Mouse (Mus musculus) urinary bladder, postnatal 36 days (tissue): ENCODE measurements around the gene Negr1.

Experiments
- DNase-seq, 2 experiments: peaks; one replicate each; pipeline ENCODE4 v3.0.0; 2022; ENCODE audit warnings: low spot score in 2 of 2, mixed read lengths in 1 of 2

The Negr1 gene

DNA sequence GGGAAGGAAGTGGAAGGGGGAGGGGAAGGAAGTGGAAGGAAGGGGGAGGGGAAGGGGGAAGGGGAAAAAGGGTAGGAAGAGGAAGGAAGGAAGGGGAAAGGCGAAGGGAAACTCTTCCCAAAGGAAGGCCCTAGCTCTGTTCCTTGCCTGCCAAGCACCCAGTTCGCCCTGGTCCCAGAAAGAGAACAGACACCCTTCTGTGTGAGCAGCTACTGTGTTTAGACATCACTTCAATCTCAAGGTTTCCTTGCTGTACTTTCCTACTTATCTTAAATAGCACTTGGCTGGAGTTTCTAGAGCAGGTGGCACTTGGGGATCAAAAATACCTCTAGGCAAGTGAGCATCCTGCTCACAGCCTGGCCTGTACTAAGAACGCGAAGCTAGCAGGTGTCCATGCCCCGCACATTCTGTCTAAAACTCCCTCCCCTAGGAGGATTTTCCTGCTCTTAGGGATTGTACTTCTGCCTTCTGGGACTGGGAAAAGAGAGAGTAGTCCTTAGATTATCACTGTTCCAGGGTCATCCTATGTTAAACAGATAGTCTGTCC is 128.5 kb downstream of the Negr1 start:
- no peak for DNase-seq

DNA sequence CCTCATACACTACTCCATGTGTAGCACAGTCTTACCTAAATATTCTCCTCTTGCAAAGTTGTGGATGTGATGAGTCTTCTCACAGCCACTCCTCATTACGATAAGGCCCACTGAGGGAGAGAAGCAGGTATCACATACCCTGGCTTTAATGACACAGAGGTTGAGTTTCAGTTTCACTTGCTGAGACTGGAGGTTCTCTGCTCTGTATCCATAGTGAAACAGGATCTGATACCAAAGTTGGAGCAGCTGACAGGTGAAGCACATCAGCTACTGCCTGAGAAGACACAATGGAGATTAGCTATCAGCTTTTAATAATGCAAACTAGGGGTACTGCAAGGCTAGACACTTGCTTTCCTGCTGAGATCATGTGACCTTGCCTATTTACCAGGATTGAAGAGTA is 137.1 kb downstream of the Negr1 start:
- no peak for DNase-seq

DNA sequence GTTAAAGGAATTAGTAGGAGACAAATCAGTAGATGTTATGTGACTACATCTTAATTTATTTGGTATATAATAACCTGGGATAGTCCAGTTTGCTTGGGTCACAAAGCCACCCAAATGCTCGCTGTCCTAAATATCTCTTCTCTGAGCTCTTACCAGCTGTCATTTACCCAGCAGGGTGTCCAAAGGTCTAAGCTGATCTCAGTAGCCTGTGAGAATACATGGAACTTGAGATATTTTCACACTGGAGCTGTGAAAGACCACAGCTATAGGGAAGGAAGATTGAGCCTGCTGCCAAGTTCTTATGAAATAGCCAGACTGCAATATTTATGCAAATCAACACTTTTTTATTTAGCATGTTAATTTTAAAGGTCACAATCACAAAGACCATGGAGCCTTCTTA is 141.6 kb downstream of the Negr1 start:
- no peak for DNase-seq

DNA sequence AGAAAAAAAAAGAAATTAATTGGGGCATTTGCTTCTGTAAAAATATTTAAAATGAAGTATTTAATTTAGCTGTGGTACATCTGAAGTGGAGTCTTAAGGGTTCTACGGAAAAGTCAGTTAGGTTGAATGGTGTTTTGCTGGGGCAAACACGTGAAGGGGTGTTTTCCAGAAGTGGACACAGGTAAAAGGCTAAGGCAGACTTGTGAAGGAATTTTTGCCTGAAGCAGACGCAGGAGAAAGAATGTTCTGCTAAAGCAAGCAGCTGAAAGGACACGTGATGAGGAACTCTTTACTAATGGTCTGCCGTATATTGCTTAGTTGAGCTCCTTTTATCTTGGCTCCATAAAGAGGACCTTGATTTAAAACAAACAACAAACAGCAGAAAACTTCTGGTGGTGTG is 148.6 kb downstream of the Negr1 start:
- DNase-seq = no peak

DNA sequence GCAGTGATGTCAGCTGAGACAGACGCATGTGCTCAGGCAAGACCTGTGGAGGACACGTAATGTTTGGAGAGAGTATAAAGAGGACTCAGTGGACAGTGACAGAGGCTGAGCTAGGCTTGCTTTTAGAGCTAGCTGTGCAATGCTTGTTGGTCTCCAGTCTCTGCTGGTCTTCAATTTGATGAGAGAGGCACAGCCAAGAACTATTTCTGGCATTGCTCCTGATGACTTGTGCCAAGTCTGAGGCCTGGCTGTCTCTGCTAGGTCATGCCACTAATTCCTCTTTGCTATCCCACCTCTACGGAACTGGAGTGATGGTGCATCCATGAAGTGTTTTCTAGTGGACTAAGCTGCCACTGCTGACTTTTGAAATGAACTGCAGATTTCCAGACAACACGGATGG is 149.1 kb downstream of the Negr1 start:
- no peak for DNase-seq

DNA sequence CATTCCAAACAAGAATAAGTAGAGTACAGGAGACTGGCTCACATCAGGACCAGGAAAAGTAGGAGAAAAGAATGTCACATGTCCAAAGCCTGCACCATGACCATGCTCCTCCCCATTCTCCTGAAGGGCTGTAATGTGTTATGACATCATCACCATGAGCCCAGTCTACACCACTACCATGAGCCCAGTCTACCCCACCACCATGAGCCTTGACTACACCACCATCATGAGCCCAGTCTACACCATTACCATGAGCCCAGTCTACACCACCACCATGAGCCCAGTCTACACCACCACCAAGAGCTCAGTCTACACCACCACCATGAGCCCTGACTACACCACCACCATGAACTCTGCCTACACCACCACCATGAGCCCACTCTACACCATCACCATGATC is 174.7 kb downstream of the Negr1 start:
- no peak for DNase-seq

DNA sequence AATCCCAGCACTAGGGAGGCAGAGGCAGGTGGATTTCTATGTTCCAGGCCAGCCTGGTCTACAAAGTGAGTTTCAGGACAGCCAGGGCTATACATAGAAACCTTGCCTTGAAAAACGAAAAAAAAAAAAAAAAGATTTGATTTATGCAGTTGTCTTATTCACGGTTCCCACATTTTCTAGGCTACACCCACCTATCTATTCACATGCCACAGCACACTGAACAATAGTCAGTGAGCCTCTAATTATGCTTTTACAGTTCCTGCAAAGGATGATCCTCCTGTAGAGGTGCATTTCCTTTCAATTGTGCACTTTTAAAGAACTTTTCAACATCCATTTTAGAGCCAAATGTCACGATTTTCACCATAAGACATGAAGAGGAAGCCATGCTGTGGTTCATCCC is 177.9 kb downstream of the Negr1 start:
- no peak for DNase-seq

DNA sequence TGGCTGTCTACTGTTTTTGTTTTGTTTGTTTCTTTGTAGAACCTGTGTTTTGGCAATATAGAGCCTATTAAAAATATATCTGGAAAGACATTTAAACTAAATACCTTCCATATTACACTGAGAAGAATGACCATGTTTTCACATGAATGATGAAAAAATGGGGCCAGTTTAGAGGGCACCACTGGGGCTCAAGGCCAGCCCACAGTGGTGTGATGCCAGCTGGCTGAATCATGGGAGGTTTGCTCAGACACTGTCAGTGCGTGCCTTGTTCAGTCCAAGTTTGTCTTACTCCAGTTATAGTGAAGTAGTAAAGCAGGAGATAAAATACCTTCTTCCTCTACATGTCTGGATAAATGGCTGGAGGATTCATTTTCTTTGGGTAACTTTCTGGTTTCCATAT is 181.7 kb downstream of the Negr1 start:
- no peak for DNase-seq

DNA sequence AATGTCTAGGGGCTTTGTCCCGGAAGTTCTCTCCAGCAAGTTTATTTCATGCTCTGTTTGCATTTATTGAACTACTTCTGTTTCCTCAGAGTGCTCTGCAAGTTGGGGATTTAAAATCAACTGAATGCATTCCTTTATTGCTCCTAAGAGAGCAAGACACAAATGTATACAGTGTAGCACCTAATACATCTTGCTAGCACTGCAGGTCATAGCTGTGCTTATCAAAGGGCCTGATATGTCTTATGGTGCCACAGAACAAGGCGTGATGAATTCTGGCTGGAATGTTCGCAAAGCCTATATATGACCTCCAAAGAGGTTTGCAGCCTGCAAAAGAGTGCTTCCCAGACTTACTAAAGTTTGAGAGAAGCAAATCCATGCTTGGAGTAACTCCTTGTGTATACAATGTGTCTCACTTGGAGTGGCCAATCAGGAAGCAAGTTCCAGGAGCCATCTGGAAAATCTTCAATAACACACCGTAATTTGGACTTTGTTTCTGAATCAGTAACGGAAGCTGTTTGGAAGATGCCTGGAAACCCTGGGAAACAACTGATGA is 183.7 kb downstream of the Negr1 start:
- no peak for DNase-seq

DNA sequence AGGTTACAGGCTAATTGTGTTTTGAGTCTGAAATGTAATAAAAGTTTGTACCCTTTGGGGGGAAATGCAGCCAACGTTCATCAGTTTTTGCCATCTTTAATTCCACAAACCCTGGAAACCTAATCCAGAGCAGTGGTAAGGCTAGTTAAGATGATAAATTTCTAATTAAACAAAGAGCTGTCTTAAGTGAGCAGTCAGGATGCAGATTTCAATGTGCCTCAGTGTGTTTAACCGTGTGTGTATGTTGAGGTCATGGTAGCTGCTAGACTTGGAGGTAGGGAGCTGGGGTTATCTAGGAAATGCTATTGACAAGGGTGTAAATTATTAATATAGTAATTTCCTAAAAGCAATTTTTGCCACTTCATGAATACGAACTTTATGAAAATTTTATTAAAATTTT is 185.9 kb downstream of the Negr1 start:
- no peak for DNase-seq

DNA sequence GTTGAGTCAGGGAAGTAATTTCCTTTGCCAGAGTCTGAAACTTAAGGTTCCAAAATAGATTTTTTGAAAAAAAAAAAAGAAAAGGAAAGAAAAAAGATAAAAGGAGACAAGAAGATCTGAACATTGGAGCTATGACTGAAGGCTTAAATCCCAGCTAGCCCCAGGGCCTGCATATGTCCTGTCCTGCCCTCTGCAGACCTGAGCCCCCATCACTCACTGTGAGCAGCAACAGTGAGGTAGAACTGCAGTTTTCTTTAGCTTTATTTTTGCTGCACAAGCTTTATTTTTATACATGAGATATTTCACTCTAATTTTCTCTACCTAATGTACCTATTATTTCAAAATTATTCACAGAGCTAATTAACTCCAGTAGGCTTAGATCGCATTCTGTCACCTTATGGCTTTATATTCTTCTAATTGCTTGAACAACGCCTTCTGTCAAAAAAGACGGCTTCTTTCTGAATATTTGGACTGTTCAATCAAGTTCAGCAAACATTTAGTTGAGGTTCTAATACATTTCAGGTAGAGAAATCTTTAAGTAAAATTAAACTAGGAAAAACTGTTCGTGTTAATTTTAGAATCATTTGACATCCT is 192.3 kb downstream of the Negr1 start:
- no peak for DNase-seq

DNA sequence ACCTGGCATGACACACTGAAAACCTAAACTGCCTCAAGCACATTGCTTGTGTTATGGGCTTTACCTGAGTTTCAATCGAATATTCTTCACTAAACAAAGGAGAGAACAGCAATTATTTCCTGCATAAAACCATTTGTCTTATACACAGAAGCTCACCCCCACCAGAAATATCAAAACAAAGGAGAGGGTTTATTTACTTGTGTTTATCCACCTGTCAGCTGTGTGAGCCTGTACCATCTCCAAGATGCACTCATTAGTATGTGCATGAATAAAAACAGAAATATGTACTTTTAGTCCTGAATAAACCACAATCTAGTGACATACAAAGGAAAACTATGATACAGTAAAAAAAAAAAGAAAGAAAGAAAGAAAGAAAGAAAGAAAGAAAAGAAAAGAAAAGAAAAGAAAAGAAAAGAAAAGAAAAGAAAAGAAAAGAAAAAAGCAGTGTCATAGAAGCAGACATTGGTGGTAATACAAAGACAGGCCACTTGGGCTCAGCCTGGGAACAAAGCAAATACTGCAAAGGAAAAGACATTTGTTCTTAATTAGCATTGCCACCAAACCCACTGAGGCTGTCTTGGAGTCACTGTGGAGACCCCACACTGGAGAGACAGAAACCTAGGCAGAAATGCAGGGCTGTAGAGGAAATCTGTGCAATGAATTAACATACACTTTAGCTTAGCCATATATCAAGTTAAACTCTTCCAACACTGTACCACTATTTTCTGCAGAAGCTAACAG is 193.4 kb downstream of the Negr1 start:
- no peak for DNase-seq

DNA sequence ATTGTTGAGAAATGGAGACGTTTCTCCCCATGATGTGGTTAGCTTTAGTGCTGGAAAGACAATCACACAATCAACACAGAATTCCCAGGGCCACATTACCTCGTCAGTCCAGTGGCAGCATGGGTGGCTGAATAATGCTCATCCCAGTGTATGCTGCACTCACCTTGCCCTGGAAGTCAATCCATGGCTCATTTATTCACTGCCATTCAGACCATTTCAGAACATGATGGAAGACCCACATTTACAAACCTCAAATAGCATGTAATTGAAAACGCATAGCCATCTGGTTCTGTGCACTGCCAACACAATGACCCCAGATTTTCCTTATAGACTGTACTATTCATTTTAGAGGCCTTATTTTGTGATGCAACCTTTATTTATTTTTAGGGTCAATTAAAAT is 203.4 kb downstream of the Negr1 start:
- DNase-seq = no peak

DNA sequence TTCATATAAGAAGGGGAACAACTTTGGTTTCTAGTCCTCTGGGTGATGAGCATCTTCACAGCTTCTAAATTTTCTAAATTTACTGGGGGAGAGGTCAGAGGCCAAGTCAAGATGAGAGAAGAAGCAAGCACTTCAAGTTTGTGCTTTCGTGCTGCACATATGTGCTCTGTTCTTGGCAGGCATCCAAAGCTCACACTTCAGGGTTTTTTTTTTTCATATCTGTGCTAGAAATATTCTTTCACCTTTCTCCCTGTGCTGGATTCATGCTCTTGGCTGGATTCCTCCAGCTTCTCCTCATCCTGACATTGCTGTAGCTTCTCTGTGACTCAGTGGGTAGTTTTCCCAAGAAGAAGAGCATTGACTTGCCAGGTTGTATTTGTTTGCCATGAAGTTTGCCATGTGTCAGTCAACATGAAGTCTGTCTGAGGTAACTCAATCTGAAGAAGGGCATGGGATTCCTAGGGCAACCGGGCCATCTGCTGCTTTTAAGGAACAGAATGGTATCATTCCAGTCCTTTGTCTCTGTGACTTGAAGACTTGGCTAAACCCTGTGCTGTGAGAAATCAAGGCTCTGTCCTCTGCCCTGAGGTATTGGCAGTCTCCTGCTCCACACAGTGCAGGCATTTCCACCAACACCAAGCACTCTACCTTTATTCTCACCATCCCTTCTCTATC is 204.7 kb downstream of the Negr1 start:
- no peak for DNase-seq

DNA sequence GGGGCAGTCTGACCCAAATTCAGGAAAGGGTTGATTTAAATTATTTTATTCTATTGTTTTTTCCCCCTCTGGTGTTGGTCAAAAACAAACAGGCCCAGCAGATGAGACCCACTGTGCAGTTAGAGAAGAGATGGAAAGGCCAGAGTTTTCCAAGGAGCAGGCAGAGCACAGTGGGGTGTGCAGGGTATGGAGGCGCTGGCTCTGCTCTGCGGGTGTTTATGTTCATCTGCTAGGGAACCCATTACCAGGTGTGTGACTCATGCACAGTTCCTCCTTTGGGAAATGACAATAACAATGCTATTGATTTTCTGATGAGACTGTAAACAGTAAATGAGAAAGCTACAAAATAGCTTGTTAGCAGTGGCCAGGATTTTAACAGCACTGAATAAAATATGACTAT is 210.0 kb downstream of the Negr1 start:
- no peak for DNase-seq

DNA sequence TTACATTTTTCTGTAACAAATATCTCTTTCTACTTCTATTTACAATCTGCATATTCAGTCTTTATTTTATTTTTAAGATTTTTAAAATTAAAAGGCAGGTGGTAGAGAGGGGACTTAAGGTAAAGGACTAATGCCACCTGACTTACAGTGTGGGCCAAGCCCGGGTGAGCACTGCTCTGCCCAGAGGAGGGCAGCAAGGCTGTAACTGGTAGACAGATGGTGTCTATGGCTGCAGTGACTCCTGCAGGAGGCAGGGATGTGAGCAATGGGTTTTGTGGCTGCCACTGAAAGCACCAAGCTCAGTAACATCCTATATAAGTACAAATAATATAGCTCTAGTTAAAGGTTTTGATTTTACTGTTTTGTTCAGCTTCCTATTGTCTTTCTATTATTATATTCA is 210.5 kb downstream of the Negr1 start:
- DNase-seq = no peak

DNA sequence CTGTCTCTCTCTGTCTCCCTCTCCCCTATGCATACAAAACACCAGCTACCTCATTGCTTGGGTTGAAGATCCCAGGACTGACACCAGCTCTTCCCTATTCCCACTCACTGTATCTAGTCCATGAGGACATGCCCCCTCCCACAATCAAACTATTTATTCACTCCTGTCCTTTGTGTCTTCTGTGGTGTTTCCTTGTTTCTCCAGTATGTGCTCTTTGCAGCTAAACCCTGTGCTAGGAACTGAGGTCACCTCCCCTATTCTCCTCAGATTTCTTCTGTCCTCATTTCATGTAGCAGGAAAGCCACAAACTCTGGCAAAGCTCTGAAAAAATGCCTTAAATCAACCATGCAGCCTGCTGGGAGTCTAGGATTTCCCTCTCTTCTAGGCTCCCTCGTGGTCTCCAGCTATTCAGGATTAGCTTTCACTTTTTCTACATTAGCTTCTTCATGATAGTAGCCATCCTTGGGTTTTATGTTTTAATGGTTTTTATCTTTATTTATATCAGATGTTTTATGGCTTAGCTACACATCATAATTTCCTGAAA is 222.8 kb downstream of the Negr1 start:
- DNase-seq = no peak

DNA sequence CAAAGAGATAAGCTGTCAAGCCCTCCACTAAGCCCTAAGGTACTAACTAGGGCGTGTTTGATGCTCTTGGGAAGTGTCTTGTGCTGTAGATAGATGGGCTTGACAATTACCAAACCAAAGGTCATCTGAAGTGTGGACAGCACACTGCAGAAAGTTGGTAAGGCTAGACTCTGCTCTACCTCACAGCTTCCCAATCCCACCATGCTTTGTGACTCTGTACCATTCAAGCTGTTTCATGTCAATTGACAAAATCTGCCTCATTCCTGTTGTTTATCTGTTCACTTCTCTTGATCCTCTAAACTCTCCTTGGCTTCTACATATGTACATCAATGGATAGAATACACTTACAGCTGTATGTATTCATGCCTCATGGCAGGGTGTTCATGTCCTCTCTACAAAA is 224.8 kb downstream of the Negr1 start:
- no peak for DNase-seq

DNA sequence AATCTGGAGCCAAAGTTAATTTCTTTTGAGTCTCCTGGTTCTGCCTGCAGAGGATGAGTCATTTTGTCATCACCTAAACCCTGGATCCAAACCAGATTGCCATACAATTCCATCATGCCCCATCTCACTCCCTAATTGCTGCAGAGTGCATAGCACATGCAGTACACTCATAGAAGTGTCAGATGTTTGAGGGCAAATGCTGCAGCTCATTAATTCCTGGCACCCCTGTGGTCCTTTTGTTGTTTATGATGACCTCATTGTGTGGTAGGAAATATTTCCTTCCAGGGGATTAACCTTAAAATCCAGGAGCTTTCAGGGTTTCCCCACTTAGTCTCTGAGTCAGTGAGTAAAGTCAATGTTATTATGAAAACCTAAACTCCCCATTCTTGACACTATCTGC is 229.6 kb downstream of the Negr1 start:
- no peak for DNase-seq

DNA sequence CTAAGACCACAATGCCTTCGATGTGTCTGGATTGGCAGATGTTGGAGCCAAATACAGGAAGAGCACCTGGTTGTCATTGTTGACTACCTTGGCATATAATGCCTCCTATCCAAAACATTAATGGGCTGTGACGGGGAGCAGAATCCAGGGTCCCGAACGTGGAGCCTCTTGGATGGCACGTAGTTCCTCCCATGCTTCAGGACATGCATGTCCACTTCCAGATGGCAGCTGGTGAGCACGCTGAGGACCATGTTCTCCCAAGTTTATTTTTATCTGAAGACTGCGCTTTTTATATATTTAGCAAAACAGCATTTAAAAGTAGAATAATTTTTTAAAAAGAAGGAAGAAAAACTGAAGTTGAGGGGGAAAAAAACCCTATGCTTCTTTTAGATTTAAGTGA is 231.1 kb downstream of the Negr1 start:
- no peak for DNase-seq

DNA sequence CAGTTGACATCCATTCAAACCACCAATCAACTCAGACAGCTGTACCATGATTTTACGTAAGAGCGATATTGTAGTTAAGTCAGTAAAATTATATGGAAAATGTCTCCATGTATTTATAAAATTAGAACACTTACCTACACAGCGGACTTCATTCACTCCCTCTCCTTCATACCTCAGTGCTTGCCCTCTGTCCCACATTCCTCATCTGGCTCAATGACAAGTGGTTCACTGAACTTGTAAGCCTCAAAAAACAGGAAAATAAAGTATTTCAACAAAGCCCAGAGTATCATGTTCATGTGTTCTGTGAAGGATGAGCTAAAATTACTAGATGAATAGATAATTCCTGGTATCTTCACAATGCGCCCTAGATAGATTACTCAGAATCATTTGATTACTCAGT is 232.5 kb downstream of the Negr1 start:
- DNase-seq = no peak

DNA sequence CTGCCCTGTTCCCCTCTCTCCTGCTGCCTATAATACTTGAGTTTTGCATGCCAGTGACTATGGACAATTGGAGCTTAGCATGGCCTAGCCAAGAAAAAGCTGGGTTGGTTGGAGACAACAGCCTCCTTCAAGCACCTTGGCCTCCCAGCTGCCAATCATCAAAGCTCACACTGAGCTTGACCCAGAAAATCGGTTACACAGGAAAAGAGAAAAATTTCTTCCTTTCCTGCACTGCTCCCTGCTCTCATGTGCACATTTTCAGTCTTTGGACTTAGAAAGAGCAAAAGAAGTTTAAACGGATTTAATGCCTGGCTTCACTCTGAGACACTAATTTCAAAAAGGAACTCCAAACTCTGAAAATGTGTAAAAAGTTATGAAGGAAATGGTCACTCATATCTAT is 233.0 kb downstream of the Negr1 start:
- DNase-seq = no peak
